27 mouse cellular contexts compared by ENCODE assay signal in the genomic region with DNA sequence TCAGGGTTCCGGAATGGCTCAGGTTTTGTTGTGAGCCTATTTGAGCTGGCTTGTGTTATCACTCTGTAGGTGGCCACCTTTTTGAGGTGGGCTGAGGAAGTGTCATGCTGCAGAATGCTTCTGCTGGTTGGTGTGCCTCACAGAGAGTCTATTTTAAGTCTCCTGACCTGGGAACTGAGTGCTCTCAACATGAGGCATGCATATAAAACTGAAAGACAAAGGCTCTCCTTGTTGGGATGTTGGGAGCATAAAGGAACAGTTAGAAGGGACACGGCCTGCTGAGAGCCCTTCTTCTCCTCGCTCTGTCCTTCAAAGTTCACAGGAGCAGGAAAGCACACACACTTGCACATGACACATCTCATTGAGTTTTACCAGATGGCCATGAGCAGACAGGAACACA.
"Had no signal": no experiment of that assay in that cellular context is flagged by ENCODE, and none has a peak within 500 bp of the region (broad histone marks: within the 10 kb centered on the region; RNA-seq: fewer than 3 reads in every experiment).

No protein-coding gene starts in this region.

- H3K4me1 ChIP-seq: hindbrain, embryonic 10.5 days; hindbrain, embryonic 12.5 days; hindbrain, embryonic 15.5 days; kidney, embryonic 15.5 days; limb, embryonic 13.5 days; limb, embryonic 15.5 days; liver, embryonic 12.5 days had no signal

- H3K27me3 ChIP-seq: heart, embryonic 15.5 days; hindbrain, embryonic 12.5 days; hindbrain, embryonic 15.5 days; kidney, embryonic 15.5 days; limb, embryonic 13.5 days; limb, embryonic 15.5 days; liver, embryonic 12.5 days had no signal

- H3K4me3 ChIP-seq: gastrocnemius, adult 2 months; heart, embryonic 10.5 days; heart, embryonic 15.5 days; hindbrain, embryonic 10.5 days; hindbrain, embryonic 12.5 days; hindbrain, embryonic 15.5 days; kidney, embryonic 15.5 days; limb, embryonic 13.5 days; limb, embryonic 15.5 days; liver, embryonic 12.5 days had no signal

- H3K9me3 ChIP-seq: heart, embryonic 10.5 days; heart, embryonic 15.5 days; hindbrain, embryonic 10.5 days; hindbrain, embryonic 12.5 days; hindbrain, embryonic 15.5 days; kidney, embryonic 15.5 days; limb, embryonic 13.5 days; limb, embryonic 15.5 days; liver, embryonic 12.5 days had no signal

- H3K4me2 ChIP-seq: heart, embryonic 15.5 days; hindbrain, embryonic 12.5 days; hindbrain, embryonic 15.5 days; kidney, embryonic 15.5 days; limb, embryonic 13.5 days; limb, embryonic 15.5 days; liver, embryonic 12.5 days had no signal

- DNase-seq: gastrocnemius, adult 2 months; gastrocnemius, postnatal 10 days; gastrocnemius, postnatal 25 days; heart, adult 18-20 months; heart, postnatal 14 days; heart, postnatal 36 days; kidney, adult 11 months; kidney, adult 2 months; kidney, adult 9 months; kidney, postnatal 14 days; kidney, postnatal 36 days; layer of hippocampus, adult 9-11 months; layer of hippocampus, postnatal 36 days; left cerebral cortex, postnatal 4 days had no signal

- ATAC-seq: hindbrain, postnatal 0 days; intestine, embryonic 16.5 days; liver, embryonic 12.5 days had no signal

- H3K9ac ChIP-seq: heart, embryonic 15.5 days; hindbrain, embryonic 12.5 days; hindbrain, embryonic 15.5 days; kidney, embryonic 15.5 days; limb, embryonic 13.5 days; limb, embryonic 15.5 days; liver, embryonic 12.5 days; liver, embryonic 14.5 days had no signal

- H3K27ac ChIP-seq: gastrocnemius, adult 2 months; heart, embryonic 10.5 days; heart, embryonic 15.5 days; hindbrain, embryonic 10.5 days; hindbrain, embryonic 12.5 days; hindbrain, embryonic 15.5 days; hindbrain, postnatal 0 days; kidney, embryonic 15.5 days; kidney, postnatal 0 days; limb, embryonic 13.5 days; limb, embryonic 15.5 days; liver, embryonic 12.5 days; liver, embryonic 14.5 days had no signal
